Mouse (Mus musculus): ENCODE data around the gene Mynn.
A peak's percentile ranks its signal among the peaks of the same experiment; 100 is the strongest.

The Mynn gene

DNA sequence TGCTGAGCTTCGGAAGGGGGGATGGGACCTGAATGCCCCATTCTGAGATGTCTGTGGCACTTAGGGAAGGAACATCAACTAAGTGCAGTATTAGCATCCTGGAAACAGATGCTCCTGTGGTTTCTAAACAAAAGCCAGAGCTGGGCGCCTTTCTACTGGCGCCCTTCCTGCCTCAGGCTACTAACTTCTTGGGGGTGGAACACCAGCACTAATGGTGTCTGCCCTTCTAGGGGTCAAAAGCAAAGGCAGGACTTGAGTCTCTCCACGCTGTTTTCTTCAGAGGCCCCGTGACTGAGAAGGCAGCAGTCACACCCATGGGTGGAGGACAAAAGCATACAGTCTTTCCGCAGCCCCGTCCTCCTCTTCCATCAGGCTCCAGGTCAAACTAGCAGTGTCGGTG, 44.9 kb downstream of the Mynn start:
- no peak for DNase-seq

DNA sequence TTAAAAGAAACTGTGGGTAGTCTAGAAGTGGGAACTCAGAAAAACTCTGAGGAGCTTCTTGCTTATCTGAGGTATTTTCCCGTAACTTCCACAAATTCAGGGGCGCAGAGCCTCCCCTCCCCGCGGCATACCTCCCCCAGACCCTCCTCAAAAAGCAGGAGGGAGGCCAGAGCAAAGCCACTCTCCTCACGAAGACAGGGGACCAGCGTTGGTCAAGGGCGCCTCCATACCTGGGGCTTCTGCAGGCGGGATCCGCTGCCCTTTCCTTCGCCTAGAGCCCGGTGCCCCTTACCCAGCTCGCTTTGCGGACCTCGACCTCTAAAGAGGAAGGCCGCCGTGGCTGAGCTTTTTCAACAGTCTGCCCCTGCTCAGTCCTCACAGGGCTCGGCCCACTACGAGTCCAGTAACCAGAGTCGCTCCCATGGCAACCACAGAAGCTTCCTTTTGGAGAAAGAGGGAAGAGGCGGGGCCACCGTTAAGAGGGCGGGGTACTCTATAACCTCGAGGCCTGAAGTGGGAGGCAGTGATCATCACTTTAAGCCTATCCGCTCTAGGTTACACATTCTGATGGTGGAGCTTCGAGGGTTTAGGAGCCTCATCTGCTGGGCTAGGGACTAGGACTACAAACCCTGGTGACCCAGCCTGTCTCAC, 45.7 kb downstream of the Mynn start, which contains the start of gene Lrrc34:
Lrrc34 (minus strand) TSS at position 430 of the 651 bp plus-strand sequence.
- DNase-seq: no peak

DNA sequence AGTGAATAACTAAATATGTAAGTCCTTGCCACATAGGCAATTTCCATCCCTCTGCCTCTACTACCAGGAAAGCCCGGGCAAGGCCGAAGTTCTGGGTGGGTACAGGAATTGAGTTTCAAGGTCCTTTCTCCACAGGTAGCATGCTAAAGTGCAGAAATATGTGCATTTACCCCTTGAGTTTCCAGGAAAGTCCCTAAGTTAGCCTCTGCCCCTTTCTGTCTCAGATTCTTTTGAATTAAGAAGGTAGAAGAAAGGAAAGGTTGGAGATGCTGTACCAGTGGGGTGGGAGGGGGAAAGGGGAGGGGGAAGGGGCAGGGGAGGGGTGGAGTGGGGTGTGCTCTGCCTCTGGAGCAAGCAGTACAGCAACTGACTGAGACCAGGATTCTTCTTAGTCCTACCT, 46.6 kb downstream of the Mynn start:
- no peak for DNase-seq

DNA sequence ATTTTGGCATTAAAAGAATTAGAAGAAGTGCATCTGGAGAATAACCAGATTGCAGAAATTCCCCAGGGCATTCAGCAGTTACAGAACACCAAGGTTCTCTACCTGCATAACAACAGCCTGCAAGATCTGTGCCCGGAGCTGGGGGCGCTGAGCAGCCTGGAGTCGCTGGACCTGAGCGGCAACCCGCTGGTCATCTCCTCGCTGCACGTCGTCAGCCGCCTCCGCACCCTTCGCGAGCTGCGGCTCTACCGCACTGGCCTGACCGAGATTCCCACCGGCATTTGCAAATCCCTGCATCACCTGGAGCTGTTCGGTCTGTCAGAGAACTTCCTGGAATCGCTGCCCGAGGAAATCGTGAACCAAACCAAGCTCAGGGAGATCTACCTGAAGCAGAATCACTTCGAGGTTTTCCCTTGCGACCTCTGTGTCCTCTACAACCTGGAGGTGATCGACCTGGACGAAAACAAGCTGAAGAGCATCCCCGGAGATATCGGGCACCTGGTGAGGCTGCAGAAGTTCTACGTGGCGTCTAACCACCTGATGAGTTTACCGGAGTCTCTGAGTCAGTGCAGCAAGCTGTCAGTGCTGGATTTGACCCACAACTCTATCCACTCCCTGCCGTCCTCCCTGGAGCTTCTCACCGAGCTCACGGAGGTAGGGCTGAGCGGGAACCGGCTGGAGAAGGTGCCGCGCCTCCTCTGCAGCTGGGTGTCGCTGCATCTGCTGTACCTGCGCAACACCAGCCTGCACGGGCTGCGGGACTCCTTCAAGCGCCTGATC, 48.4 kb downstream of the Mynn start:
- peak in 1 of 2 experiments; percentile 4 for DNase-seq

DNA sequence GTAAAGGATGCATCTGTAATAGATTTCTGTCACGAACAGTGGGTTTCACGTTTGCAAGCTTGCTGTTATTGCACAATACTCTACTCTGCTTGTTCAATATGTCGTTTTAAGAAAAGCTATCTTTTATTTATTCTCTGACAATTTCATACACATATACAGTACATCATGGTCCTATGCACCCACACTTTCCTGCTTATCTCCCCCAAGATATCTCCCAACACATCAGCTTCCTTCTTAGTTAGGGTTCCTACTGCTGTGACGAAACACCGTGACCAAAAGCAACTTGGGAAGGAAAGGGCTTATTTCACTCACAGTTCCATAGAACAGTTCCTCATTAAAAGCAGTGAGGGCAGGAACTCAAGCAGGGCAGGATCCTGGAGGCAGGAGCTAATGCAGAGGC, 54.1 kb downstream of the Mynn start:
- no peak for DNase-seq

DNA sequence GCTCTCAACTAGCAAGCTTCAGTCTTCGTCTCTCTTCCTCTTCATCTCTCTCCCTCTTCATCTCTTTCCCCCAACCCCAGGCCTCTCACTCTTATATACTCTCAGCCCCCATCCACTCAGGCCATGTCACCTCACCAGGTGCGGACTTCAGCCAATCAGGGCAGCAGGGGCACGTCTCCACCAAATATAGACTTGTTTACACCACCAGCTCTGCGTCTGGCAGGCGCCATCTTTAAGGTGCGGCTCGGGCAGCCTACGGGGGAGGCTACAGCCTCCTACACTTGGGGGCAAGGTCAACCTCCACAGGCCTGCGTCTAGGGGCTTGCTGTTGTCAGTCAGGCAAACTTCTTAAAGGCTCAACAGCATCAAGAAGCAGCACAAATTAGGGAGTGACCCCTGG, 56.6 kb downstream of the Mynn start:
- DNase-seq: no peak

Measured in cerebellum, adult 18-20 months (tissue).